Mouse (Mus musculus): ENCODE measurements at regions not wholly inside any gene's neighbourhood (a gene's known extent, or its start where the extent isn't known, plus 50 kb on each side); places are given as distances from the start of the nearest gene placed in this dataset.

- DNase-seq, result peak; percentile 70
These were observed 54.1 kb upstream of the Sod3 start for GRCm38 (mm10) chr5:52309317-52310060.

- no peak for DNase-seq
These were observed 67.3 kb upstream of the Sod3 start for GRCm38 (mm10) chr5:52296303-52296702.

DNA sequence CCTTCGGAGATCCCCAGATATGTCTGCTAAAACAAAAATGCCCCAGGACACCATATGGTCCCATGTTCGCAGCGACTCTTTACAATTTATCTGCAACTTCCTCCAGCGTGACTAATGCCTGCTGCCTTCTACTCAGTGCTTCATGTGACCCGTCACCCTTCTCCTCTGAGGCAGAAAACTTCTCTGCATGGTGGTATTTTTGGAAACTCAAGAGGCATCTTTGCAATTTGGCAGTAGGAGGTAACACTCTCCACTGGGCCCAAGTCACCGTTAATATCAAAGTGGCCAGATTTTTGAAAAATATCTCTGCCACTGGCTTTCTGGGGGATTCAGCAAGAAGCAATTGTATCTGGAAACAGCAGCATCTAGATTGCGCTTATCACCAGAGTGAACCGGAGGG lies 69.1 kb upstream of the Sod3 start:
- DNase-seq, result no peak

DNA sequence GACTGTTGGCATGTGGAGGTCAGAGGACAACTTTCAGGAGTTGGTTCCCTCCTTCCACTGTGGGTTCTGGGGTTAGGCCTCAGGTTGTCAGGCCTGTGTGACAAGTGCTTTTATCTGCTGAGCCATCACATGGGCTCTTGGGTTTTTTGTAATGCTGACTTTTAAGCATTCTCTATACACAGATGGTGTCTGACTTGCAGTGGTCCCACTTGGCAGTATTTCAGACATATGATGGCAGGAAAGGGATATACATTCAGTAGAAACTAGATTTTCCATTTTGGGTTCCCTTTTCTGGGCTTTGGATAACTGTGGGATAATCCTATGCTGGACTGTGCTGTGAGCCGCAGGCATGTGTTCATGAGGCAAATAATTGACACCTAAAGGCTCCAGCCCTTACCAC lies 75.3 kb upstream of the Sod3 start:
- DNase-seq, result no peak

DNA sequence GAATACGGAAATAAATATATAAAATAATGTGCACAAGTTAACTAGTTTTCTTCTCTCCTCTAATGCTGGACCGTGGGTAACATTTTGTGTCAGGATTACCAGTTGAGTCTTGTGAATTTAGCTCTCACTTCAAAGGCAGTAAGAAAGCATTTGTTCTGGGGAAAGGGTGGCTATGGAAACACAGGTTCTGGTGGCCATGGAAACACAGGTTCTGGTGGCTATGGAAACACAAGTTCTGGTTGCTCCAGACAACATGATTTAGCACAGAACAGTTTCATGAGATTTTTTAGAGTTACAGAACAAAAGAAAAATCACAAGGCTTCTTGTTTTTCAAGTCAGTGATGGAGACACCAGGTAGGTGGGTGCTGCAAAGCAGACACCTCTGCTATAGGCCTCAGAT lies 82.7 kb upstream of the Sod3 start:
- no peak for DNase-seq

- DNase-seq, result no peak
These were observed 85.5 kb upstream of the Sod3 start for GRCm38 (mm10) chr5:52278111-52278510.

DNA sequence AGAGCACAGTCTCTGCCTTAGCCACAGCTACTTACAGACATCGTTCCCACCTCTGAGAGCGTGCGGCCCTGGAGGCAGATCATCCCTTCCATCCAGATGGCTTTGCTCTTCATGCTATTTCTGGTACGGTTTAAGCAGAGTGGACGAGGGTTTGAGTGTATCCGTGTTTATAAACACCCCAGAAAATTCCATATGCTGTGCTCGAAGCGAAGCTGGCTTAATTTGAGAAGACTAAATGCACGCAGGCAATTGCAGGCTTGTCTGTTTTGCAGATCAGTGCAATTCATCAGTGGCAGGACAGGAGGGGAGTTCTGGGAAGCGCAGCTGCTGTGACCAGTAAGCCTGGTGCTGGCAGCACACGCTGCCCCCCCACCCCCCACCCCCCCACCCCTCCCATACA lies 72.9 kb upstream of the Dhx15 start:
- DNase-seq, result no peak

- no peak for DNase-seq
These were observed 67.8 kb upstream of the Dhx15 start for GRCm38 (mm10) chr5:52258075-52258474.

DNA sequence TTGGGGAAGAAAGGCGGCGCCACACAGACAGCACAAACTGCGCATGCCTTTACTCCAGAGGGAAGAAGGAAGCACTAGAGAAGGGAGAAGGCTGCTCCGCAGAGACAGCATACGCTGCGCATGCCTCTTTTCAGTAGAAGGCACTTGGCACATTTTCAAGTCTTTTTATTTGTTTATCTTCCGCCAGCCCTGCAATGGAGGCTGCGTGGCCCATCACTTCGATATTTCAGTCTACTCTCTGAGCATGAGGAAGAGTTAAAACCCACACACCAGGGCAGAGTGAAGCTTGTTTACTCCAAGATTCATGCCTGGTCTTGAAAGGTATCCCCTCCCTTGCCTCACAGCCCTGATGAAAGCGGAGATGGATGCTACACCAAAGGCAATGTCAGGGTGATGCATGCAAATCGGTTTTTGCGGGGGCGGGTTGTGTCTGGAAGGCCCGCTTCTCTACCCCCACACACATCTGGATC lies 64.3 kb upstream of the Dhx15 start:
- DNase-seq, result peak; percentile 8

GRCm38 (mm10) chr5:52249804-52250203 lies 59.5 kb upstream of the Dhx15 start:
- no peak for DNase-seq

- no peak for DNase-seq
These were observed 53.6 kb upstream of the Dhx15 start for GRCm38 (mm10) chr5:52243931-52244330.

GRCm38 (mm10) chr5:52242414-52242813 lies 52.1 kb upstream of the Dhx15 start:
- DNase-seq, result no peak

GRCm38 (mm10) chr5:52240540-52240939 lies 50.2 kb upstream of the Dhx15 start:
- peak; percentile 57 for DNase-seq

Measured in adrenal gland, postnatal 14 days (tissue).